Mouse (Mus musculus) brain, embryonic 14.5 days (tissue): ENCODE measurements around the gene Slc25a20. TPM values are rescaled to one million over a fixed set of nuclear protein-coding genes. Genes with fewer than 3 reads are reported as not detected.
"Not testable (repeated sequence)": the region's sequence is repeated elsewhere in the genome, so short reads cannot be mapped to it uniquely, and the experiment has no call there.

Experiments used
- DNase-seq: peaks from one replicate; pipeline ENCODE4 v3.0.0-alpha.2; 2011; ENCODE audit warnings: low read depth
- CTCF ChIP-seq: fragments of 200-500 bp; IDR thresholded peaks from 2 replicates; pipeline ENCODE4 v1.5.1; 2012; ENCODE audit warnings: inconsistent platforms, mild to moderate bottlenecking, moderate library complexity, borderline replicate concordance; ENCODE audit not compliant: insufficient read depth, insufficient read length; ENCODE audit errors: extremely low read depth
- POLR2A ChIP-seq: fragments of 200-500 bp; IDR thresholded peaks from 2 replicates; pipeline ENCODE4 v1.6.1; 2012; ENCODE audit warnings: mild to moderate bottlenecking, inconsistent platforms, borderline replicate concordance; ENCODE audit not compliant: poor library complexity, insufficient read depth, insufficient read length, severe bottlenecking; ENCODE audit errors: extremely low read depth
- polyA plus RNA-seq: library from polyadenylated mRNA; depleted of rRNA; stranded (reverse); fragments of >200 nt; gene quantifications from 2 replicates; pipeline ENCODE4 v1.2.3, GENCODE M21; 2012

Slc25a20 gene
- polyA plus RNA-seq, 1 experiment = 22.6 TPM

- no peak for DNase-seq
- TF ChIP-seq POLR2A (no peak), CTCF (no peak)
These were observed 7.1 kb upstream of the Slc25a20 start for GRCm38 (mm10) chr9:108654566-108655464.

GRCm38 (mm10) chr9:108655865-108656264 is 6.0 kb upstream of the Slc25a20 start:
- not testable (repeated sequence) for DNase-seq

GRCm38 (mm10) chr9:108662660-108663059 is 772 bp downstream of the Slc25a20 start:
- no peak for DNase-seq
- TF ChIP-seq POLR2A (no peak), CTCF (no peak)

GRCm38 (mm10) chr9:108669875-108670274 is 8.0 kb downstream of the Slc25a20 start:
- TF ChIP-seq CTCF = peak; percentile 41; the same call in 1 of the 2 replicates
- no peak for TF ChIP-seq POLR2A
- DNase-seq = peak; percentile 63

GRCm38 (mm10) chr9:108673151-108673550 is 11.3 kb downstream of the Slc25a20 start:
- DNase-seq = no peak
- TF ChIP-seq POLR2A = no peak
- peak; percentile 44; the same call in 1 of the 2 replicates for TF ChIP-seq CTCF

- TF ChIP-seq CTCF (no peak), POLR2A (no peak)
- DNase-seq = no peak
These were observed 18.1 kb downstream of the Slc25a20 start for GRCm38 (mm10) chr9:108680026-108680425.

GRCm38 (mm10) chr9:108686475-108686887 is 24.6 kb downstream of the Slc25a20 start:
- TF ChIP-seq POLR2A (no peak), CTCF (no peak)
- peak; percentile 60 for DNase-seq

GRCm38 (mm10) chr9:108687181-108687580 is 25.3 kb downstream of the Slc25a20 start:
- no peak for DNase-seq

GRCm38 (mm10) chr9:108687686-108688085 is 25.8 kb downstream of the Slc25a20 start:
- no peak for DNase-seq
- TF ChIP-seq CTCF = no peak
- no peak for TF ChIP-seq POLR2A

More at GRCm38 (mm10) chr9:108687181-108687580, 25.3 kb downstream of the Slc25a20 start:
- TF ChIP-seq POLR2A = no peak
- TF ChIP-seq CTCF = no peak

- no peak for TF ChIP-seq POLR2A
- TF ChIP-seq CTCF = no peak
- no peak for DNase-seq
These were observed 26.6 kb downstream of the Slc25a20 start for GRCm38 (mm10) chr9:108688451-108688850.

GRCm38 (mm10) chr9:108689106-108689505 is 27.2 kb downstream of the Slc25a20 start, which contains the start of gene Prkar2a:
Gene Prkar2a, plus strand, starts transcription at chr9:108689314.
- TF ChIP-seq POLR2A (no peak), CTCF (no peak)
- peak; percentile 88 for DNase-seq

GRCm38 (mm10) chr9:108689993-108690392 is 28.1 kb downstream of the Slc25a20 start:
- DNase-seq = no peak
- TF ChIP-seq POLR2A (no peak), CTCF (no peak)

GRCm38 (mm10) chr9:108690914-108691313 is 29.0 kb downstream of the Slc25a20 start:
- no peak for DNase-seq
- TF ChIP-seq POLR2A (no peak), CTCF (no peak)
